Mouse (Mus musculus) thymus, postnatal 36 days (tissue): ENCODE data around the gene Gm28035.

Experiments used
- DNase-seq, 2 experiments: peaks; one replicate each; pipeline ENCODE4 v3.0.0; 2022; ENCODE audit warnings: mixed read lengths in 2 of 2

Gene Gm28035

DNA sequence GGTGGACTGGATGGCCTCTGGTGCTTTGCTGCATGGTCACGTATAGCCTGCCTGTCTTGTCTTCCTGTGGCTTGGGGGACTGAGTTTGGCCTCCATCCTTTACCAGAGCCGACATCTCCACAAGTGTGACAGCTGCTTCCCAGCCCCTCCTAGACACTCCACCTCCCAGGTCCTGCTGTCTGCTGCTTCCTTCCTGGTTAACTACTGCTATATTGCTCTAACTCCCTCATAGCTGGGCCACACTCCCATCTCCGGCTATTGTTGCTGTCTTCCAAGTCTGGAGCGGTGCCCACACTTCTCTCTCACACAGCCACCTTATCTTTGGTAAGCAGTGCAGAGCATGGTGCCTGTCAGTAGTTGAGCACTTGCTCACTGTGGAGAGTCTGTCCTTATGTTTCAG, 590 bp upstream of the Gm28035 start:
- no peak for DNase-seq

DNA sequence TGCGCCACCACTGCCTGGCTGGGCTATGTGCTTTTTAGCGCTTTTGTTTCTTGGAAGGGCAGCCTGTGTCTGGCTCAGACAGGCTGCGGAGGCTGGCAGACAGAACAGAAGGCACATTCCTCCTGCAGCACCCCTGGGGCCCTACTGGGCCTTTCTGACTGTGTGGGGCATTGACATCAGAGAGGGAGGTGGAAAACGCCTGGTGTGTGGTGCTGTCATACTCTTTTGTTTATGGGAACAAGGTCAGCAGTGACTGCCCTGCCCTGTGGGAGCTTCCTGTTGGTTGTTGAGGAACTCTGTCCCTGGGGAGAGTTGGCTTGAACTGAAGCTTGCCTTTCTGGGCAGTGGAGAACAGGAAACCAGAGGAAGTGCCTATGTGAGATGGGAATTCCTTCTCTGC, 2.1 kb downstream of the Gm28035 start:
- no peak for DNase-seq

DNA sequence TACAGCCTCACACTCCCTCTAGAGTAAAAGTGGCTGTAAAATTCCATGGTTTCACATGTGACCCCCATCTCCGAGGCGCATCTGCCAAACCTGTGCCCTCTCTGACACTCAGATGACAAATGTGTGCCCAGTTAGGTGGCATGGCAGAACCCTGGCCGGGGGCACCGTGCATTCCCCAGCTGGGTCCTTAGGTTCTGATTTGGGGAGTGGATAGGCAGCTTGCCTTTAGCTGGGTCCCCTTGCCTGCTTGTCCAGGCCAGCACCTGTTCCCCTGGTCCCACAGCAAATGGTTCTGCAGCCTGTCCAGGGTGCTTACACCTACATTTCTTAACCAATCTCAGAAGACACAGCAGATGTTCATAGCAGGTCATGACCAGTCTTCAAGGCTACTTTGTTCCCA, 3.0 kb downstream of the Gm28035 start:
- DNase-seq, result no peak

DNA sequence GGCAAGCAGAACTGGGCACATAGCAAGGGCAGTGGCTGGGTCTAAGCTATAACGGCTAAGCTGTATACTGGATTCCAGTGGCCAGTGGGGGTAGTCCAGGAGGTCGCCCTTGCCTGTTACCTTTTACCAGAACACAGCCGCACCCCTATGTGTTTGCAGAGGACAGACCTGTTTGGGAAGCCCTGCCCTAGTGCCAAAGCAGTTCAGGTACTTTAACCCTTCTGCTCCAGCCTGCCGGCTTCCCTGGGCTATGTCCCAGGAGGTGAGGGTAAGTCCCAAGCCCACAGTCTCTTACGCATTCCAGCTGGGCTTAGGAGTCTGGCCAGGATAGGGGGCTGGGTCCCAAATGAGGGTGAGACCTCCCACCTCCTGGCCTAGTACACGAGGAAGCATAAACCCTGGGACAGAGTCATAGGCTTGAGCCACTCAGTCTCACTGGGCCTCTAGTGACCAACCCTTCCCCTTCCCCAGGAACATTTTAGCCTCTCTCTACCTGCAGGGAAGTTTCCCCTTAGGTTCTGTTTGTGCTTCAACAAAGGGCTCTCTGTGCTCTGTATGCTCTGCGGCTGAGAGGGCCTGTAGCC, 4.3 kb downstream of the Gm28035 start:
- no peak for DNase-seq

DNA sequence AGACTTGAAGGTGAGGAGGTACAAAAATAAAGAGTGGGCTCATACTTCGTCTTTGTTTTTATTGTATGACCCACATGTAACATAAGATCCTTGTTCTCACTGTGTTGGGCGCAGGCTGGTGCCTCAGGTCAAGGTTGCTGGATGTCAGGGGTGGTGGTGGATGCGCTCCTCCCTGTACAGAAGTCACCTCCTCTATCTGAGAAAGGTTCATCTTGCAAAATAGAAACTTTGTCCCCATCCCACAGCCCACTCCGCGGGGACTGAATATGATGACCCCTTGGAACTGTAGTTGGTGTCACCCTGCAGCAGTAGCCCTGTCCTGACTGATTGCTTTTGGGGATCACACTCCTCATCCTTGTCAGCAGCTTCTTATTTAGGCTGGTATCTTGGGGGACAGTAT, 6.7 kb downstream of the Gm28035 start:
- DNase-seq, result no peak

DNA sequence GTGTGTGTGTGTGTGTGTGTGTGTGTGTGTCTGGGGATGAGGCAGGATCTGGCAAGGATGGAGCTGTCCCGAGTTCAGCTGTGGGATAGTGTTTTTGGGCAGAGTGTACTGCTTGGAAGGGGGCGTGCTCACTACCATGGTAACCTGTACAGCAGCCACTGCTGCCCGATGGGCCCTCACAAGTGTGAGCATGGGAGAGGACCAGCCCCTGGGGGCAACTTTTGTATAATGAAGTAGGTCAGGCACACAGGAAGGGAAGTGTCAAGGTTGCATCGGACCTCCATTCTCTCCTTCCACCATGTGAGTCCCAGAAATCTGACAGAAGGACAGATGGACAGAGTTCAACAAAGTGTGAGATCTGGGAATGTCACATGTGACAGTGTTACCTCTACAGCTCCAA, 7.3 kb downstream of the Gm28035 start:
- DNase-seq, result no peak

DNA sequence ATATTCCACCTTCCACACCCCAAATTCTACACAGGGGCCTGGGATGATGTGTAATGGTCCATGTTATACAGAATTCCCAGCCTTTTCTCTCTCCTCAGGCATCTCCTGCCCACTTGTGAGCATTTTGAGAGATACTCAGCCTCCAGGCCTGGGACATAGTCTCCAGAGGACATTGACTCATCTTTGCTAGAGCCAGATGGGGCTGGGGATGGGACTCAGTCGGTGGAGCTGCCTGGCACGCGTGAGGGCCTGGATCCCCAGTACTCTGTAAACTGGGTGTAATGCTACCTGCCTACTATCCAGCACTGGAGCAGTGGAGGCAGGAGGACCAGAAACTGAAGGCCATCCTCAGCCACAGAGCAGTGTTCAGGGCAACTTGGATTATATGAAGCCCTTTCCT, 8.8 kb downstream of the Gm28035 start:
- no peak for DNase-seq

DNA sequence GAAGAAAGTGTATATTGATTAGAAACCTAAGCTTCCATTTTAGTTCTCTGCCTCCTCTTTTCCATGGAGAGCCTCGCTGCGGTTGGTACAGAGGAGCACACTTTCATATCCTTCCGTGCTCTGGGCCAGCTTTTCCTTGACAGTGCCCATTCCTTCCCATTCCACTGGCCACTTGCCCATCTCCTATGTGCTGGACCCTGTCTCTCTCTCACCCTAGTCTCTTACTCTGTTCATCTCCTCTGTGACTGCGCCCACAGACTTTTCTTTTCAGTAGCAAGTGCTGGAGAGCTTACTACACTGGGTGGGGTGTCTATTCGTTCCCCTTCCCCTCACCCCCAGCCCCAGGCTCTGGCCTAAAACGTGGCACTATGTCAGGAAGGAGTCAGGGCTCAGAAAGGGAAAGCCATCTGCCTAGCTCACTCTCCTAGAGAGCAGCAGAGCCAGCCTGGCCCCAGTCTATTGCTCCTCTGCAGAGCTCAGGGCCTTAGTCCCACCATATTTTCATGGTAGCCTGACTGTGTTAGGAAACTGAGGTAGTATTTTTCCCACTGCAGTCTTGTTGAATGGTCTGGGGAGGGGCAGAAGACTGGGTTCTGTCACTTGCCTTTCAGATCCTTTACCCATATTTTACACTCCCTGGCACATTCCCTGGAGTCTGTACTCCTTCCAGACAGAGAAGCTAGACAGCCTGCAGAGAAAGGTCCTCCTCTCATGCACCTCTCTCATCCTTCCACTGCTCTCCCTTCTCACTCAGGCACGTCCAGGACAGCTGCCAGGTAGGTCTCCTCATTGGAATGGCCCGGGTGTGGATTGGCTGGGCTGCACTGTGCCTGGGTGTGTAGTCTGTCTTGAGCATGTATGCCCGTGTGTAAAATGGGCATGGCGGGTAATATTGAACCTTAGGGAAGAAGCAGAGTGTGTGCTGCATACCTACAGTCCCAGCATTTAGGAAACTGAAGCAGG, 10.1 kb downstream of the Gm28035 start:
- no peak for DNase-seq

DNA sequence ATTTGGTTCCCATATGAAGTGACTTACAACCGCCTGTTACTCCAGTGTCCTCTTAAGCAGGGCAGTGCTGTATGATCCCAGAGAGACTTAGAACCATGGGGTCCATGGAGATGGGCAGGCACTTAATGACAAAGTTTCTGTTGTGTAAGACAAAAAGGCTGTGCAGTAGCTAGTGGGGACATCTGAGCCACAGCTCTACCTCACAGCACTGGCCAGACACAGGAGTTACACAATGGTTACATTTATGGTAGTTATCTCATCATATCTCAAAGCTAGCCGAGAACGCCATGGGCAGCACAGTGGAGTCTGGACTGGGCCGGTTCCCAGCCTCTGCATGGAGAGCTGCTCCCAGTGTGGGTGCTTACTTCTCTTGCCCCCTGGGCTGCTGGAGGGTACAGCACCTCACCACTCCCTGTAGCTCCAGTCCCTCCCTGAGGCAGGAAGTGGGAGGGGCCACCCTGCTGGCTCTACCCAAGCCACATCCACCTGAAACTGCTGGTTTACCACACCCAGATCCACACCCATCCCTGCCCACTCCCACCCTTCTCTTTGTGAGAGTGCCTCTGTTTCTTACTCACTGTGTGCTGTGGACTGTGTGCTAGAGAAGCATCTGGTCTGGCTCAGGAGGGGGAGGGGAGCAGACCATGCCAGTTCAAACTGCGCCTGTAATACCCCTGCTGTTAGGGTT, 11.2 kb downstream of the Gm28035 start:
- DNase-seq, result peak; percentile 82 to 89

DNA sequence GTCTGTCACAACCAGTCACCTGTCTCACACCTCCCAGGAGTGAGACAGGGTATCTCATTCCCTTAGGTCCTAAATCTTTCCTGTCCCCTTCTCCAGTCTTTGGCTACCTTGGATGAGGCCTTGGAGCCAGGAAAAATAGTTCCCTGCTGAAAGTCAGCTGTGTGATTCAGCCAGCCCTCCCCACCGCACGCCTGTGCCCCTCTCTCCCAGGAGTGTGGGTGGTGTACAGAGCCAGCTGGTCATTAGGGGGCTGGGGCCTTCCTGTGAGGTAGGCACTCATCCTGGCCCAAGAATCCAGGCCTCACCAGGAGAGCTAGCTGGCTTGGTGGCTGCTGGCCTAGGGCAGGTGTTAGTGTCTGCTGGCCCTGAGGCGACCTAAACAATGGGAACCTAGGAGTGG, 12.2 kb downstream of the Gm28035 start:
- no peak for DNase-seq

DNA sequence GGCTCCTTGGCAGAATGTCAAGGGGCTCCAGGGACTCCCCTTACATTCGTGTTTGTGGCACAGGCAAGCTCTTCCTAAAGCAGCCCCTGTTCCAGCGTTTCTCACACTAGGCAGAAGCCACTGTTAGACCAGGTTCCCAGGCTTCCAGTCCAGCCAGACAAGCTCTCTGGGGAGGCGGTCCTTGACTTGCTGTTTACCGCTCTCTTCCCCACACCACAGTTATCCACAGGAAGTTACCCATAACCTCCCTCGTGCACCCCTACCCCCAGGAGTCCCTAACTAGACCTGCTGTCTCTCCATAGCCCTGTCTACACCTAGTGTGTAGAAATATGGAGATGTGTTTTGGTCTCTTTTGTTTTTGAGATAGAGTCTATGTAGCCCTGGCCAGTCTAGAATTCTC, 13.4 kb downstream of the Gm28035 start:
- no peak for DNase-seq

DNA sequence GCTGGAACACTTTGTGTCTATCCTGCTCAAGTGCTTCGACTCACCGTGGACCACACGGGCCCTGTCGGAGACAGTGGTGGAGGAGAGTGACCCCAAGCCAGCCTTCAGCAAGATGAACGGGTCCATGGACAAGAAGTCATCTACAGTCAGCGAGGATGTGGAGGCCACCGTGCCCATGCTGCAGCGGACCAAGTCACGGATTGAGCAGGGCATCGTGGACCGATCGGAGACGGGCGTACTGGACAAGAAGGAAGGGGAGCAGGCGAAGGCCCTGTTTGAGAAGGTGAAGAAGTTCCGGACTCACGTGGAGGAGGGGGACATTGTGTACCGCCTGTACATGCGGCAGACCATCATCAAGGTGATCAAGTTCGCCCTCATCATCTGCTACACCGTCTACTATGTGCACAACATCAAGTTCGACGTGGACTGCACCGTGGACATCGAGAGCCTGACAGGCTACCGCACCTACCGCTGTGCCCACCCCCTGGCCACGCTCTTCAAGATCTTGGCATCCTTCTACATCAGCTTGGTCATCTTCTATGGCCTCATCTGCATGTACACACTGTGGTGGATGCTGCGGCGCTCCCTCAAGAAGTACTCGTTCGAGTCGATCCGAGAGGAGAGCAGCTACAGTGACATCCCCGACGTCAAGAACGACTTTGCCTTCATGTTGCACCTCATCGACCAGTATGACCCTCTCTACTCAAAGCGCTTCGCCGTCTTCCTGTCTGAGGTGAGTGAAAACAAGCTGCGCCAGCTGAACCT, 15.4 kb downstream of the Gm28035 start:
- DNase-seq, result no peak

DNA sequence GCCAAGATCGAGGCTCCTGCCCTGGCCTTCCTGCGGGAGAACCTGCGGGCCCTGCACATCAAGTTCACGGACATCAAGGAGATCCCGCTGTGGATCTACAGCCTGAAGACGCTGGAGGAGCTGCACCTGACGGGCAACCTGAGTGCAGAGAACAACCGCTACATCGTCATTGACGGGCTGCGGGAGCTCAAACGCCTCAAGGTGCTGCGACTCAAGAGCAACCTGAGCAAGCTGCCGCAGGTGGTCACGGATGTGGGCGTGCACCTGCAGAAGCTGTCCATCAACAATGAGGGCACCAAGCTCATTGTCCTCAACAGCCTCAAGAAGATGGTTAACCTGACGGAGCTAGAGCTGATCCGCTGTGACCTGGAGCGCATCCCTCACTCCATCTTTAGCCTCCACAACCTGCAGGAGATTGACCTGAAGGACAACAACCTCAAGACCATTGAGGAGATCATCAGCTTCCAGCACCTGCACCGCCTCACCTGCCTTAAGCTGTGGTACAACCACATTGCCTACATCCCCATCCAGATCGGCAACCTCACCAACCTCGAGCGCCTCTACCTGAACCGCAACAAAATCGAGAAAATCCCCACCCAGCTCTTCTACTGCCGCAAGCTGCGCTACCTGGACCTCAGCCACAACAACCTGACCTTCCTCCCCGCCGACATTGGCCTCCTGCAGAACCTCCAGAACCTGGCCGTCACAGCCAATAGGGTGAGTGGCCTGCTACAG, 16.4 kb downstream of the Gm28035 start:
- no peak for DNase-seq

DNA sequence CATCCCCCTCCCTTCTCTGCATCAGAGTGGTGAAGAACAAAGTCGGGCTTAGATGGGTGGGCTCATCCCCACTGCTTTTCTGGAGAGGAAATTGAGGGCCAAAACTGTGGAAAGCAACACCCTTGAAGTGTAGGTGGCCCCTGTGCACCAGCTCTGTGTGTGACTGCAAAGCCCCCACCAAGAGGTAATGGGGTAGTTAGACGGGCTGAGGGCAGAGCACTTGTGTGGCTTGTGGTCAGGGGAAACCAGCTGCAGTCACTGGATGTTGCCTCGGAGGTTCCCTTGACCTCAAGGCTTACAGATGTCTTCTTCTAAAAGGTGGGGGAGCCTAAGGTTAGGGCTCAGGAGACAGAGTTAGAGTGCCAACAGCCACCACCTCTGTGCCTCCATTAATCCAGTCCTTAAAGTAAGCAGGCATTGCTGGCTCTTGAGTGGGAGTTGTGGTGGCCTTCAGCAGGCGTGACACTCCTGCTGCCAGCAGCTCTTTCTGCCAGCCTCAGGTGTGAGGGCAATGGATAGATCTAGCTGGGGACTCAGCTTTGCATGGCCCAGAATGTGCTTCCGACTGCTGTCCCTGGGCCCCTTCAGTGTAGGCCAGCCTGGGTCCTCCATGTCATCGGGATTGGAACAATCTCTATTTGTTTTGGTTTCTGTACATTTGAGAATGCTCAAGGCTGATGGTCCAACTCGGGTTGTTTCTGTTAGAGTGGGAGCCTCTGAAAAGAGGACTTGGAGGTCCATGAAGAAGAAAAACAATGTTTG, 17.5 kb downstream of the Gm28035 start:
- no peak for DNase-seq

DNA sequence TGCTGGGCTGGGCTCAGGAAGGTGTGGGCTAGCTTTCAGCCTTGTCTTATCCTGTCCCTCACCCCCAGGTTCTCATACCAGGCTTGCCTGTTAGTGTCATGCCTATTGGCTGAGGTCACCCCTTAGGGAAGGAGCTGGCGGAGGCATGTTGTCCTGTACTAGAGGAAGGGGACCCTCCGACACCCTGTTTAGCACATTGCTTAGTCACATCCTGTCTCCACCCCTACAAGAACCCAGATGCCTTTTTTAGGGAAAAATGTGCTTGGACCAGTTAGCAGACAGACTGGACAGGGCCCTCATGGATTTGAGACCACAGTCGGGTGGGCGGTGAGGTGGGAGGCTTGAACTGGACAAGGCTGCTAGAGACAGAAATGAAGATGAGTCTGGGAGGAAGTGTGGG, 18.2 kb downstream of the Gm28035 start:
- DNase-seq, result no peak

DNA sequence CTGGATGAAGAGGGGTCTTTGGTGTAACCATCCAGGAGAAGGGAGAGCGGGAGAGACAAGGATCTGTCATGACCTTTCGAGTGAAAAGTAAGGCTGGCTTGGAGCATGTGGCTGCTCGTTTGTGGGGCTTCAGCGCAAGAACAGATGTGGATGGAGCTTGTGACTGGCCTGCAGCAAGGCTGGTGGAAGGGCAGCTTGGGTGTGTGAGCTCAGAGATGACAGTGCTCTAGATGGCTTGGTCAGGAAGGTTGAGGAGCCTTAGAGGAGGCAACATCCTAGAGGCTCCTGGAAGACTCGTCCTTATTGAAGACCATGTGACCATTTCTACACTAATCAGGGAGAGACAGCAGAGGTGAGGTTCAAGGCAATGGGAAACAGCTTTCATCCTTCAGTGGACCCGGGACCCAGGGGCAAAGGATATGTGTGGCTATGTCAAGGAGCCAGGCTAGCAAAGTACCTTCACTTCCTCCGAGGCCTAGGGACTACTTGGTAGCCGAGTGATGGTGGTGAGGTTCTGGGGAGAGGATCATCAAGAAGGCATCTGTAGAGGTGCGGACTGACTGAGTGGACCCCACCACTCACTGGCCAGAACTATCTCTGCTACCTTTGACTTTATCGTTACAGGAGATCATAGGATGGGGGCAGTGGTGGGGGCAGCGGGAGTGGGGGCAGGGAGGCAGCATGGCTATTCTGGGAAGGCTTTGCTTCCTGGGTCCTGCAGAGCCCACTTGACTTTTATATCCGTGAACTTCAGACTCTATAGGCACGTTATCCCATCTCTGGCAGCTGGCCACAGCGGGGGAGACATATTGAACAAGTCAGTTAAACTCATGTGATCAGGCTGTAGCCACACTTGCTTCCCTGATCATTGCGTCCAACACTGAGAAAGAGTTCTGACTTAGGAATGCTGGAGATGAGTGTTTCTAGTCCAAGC, 19.0 kb downstream of the Gm28035 start:
- DNase-seq, result no peak

DNA sequence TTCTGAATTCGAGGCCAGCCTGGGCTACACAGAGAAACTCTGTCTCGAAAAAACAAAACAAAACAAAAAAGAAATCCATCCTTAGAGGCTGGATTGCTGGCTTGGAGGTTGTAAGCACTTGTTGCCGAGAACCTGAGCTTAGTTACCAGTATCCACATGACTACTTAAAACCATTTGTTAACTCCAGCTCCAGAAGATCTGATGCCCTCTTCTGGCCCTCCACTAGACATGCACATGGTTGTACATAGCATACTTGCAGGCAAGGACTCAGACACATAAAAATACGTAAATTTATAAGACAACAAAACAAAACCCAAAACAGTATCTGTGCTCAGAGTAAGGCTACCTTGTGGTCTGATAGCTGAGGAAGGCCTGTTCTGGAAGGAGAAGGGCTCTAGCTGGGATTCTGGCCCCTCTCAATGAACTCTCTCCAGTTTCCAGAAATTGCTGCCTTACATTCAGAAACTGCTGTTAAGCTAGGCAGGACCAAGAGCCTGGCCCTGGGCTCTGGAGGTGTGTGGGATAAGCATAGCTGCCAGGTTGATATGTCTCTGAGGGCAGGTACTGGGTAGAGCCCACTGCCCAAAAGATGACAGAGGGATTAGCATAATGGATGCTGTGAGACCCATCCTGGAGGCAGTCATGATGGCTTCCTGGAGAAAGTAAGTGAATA, 20.8 kb downstream of the Gm28035 start:
- DNase-seq, result no peak

DNA sequence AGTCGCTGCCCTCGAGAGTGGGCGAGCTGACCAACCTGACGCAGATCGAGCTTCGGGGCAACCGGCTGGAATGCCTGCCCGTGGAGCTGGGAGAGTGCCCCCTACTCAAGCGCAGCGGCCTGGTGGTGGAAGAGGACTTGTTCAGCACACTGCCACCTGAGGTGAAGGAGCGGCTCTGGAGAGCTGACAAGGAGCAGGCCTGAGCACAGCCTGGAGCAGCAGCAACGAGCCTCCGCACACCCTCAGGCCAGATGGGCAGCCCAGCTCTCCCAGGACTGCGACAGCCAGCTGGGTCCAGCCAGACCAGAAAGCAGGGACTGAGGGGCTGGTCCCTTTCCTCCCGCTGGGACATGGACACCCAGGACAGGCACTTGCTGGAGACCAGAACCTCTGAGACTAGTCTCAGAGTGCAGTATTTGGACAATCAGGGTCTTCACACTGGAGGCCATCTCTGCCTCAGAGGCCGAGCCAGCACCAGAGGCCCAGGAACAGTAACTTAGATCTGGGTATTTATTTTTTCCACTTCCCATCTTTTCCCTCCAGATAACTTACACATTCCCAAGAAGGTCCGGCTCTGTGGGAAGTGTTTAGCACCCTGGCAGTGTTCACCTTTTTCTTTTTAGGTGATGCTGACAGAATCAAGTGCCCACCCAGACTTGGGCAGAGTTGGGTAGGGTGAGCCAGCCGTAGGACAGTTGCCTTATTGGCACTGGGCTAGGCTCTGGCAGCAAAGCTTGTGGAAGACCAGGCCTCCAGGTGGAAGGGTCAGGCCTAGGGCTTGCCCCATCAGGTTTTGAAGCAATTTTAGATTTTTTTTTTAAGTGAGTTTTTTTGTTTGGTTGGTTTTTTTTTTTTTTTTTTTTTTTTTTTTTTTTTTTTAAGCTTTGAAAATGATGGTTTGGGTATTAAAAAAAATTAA, 21.8 kb downstream of the Gm28035 start:
- no peak for DNase-seq
